Mouse (Mus musculus) retina, postnatal 1 day (tissue): ENCODE data around the gene Slc25a13.

Experiments
- DNase-seq: peaks from one replicate; pipeline ENCODE4 v3.0.0-alpha.2; 2012

The Slc25a13 gene

DNA sequence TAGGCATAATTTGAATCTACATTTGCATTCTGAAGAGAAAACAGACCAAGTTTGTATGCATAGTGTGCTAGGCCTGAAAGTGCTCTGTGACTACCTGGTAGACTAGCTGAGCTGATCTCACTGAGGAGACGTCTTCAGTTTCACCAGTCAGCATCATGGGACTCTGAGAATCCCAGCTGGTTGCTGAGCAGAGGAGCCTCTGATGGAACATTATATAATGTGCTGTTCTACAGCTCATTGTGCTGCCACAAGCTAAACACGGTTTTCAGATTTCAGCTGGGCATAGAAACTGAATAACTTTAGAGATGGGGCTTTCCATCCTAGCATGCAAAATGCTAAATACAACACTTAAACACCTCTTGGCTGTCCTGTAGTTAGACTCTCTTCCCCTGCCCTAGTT, 205.6 kb downstream of the Slc25a13 start:
- no peak for DNase-seq

GRCm38 (mm10) chr6:6005762-6006431, 211.1 kb downstream of the Slc25a13 start:
- DNase-seq: peak; percentile 87

DNA sequence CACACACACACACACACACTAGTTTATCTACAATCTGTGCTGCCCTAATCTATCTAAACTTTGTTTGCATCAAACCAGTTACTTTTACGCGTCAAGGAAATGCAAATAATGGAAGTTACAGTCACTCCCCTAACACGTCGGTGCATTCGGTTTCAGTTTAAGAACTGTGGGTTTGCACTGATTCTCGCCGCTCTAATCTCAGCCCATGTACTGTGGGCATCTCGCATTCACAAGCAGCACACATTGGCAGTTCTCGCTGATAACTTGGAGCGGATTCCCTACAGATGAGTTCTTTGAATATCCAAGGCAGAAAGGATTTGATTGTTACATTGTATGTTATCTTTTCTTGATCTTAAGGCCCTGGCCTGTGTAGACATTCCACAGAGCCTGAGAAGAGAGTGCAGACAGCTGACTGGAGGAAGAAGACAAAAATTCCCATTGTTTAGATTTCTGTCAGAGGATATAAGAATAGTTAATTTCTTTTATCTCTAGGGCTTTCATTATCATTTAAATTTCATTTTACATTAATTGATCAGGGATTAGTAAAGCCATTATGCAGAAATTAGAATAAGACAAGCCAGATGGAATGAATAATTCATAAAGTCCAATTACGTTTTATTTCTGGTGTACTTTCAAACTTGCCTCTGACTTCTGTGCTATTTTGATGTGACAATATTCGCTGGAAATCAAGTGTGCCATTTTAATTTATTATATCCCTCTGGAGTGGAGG, 212.1 kb downstream of the Slc25a13 start:
- DNase-seq: no peak

GRCm38 (mm10) chr6:6002061-6002460, 214.9 kb downstream of the Slc25a13 start:
- DNase-seq: no peak

DNA sequence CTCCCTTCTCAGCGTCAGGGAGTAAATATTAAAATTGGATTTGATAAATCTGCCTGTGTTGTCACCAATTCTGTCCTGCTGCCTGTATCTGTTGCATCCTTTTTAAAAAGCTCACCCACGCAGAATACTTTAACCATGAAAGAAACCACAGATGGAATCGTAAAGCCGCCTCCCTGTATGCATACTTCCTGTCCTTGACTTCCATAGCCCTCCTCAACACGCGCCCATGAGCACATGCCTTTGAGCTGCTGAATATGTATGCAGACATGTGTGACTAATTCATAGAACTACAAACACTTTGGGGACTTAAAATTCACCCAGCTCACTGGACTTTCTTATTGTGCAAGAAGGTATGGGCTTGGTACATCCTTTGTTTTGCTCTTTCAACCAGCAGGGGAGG, 219.4 kb downstream of the Slc25a13 start:
- DNase-seq: no peak

- DNase-seq: no peak
Observed at GRCm38 (mm10) chr6:5993056-5993455, 223.9 kb downstream of the Slc25a13 start.

- peak; percentile 40 for DNase-seq
Observed at GRCm38 (mm10) chr6:5991817-5992755, 224.9 kb downstream of the Slc25a13 start.

GRCm38 (mm10) chr6:5991243-5991642, 225.7 kb downstream of the Slc25a13 start:
- DNase-seq: no peak
